Mouse (Mus musculus) liver, adult 2 months (tissue): ENCODE measurements around the gene Atf4.

ENCODE experiments used
- CTCF ChIP-seq: fragments of 200-500 bp; IDR thresholded peaks from 2 replicates; pipeline ENCODE4 v1.5.1; 2011; ENCODE audit warnings: low read depth, low read length, control low read depth
- POLR2A ChIP-seq: fragments of 200-500 bp; IDR thresholded peaks from 2 replicates; pipeline ENCODE4 v1.6.1; 2011; ENCODE audit warnings: low read length, control low read depth; ENCODE audit not compliant: insufficient read depth; ENCODE audit errors: extremely low read depth

GRCm38 (mm10) chr15:80260677-80261076 lies 5.7 kb downstream of the Atf4 start:
- no peak for TF ChIP-seq POLR2A
- TF ChIP-seq CTCF = peak; percentile 99
